Mouse (Mus musculus) Patski (cell line): Measurements from ENCODE around the gene Il17rd. TPM values are rescaled to one million over a fixed set of nuclear protein-coding genes. Genes with fewer than 3 reads are reported as not detected.

Experiments used
- ATAC-seq: fragments of 100-300 bp; one replicate; pipeline ENCODE4 v1.8.0; 2021
- CTCF ChIA-PET: fragments of 350-600 bp; sonication (Branson Sonifier 250); formaldehyde crosslinking; loops from one replicate; lab custom pipeline; 2022; ENCODE audit warnings: inconsistent platforms; lab: Charles Lee
- POLR2A ChIA-PET: fragments of 350-600 bp; sonication (Branson Sonifier 250); formaldehyde crosslinking; loops from one replicate; lab custom pipeline; 2022; ENCODE audit warnings: antibody characterized with exemption, inconsistent platforms; lab: Charles Lee
- DNase-seq: peaks from one replicate; pipeline ENCODE4 v3.0.0-alpha.2; 2011; ENCODE audit warnings: low read depth, low spot score
- H3K27me3 ChIP-seq: fragments of 371-371 bp; one replicate; pipeline ENCODE4 v1.5.1; 2021
- CTCF ChIP-seq: fragments of 100-300 bp; IDR thresholded peaks from one replicate; pipeline ENCODE4 v1.5.1; 2021
- in situ Hi-C: fragments of 300-500 bp; cut with MboI; formaldehyde crosslinking; loops from 3 replicates; pipeline ENCODE4 v1.11.1; 2018; ENCODE audit warnings: low pct_unique_long_range_greater_than_20kb, mixed read lengths
- polyA plus RNA-seq: library from polyadenylated mRNA; unstranded; gene quantifications from one replicate; pipeline ENCODE4 v1.2.3, GENCODE M21; 2021

Gene Il17rd
- polyA plus RNA-seq: 6.8 TPM

- peak; percentile 94 for ATAC-seq
- in situ Hi-C loops: loop anchor here (5.0 kb wide), 1 partner anchor 59 kb away; no protein-coding TSS in a partner anchor
- POLR2A ChIA-PET: no interaction called here
Observed at GRCm38 (mm10) chr14:27038783-27039182, at the start of gene Il17rd. Il17rd (plus strand) TSS chr14:27038941.

DNA sequence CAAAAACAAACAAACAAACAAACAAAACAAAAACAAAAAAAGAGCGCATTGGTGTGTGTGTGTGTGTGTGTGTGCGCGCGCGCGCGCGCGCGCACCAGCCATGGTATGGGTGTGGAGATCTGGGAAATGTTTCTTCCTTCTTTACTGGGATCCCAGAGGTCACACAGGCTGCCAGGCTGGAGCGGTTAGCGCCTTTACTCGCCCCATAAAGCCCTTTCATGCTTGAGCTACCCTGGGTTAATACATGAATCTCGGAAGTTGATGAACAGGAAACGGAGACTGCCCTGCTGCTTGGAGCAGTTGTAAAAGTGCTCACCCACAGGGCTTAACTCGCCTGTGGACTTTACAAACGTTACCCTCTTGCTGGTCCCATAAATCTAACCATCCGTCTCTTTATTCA lies 47.1 kb upstream of the Il17rd start:
- DNase-seq: no peak
- POLR2A ChIA-PET: interaction anchor here (0.6 kb wide), 1 partner anchor 389 kb away, joined by 3 read pairs; no protein-coding TSS in a partner anchor
- peaks cover under 1% of the 10 kb centered on the region for H3K27me3 ChIP-seq
- CTCF ChIA-PET: no interaction called here
- in situ Hi-C loops: no loop called here
- TF ChIP-seq CTCF: no peak
- ATAC-seq: no peak

More at GRCm38 (mm10) chr14:27038783-27039182, at the start of gene Il17rd:
- TF ChIP-seq CTCF: no peak
- CTCF ChIA-PET: interaction anchor here (1.4 to 1.8 kb wide), 3 partner anchors 15 to 62 kb away, joined by 3 to 6 read pairs (median 4); no protein-coding TSS in a partner anchor
- no peak for DNase-seq
- H3K27me3 ChIP-seq: no peaks in the 10 kb centered on the region

GRCm38 (mm10) chr14:26993427-26993826 lies 45.3 kb upstream of the Il17rd start:
- in situ Hi-C loops: no loop called here
- H3K27me3 ChIP-seq: peaks cover 3% of the 10 kb centered on the region
- no peak for TF ChIP-seq CTCF
- CTCF ChIA-PET: interaction anchor here (1.0 kb wide), 1 partner anchor 36 kb away, joined by 3 read pairs; no protein-coding TSS in a partner anchor
- DNase-seq: no peak
- POLR2A ChIA-PET: no interaction called here
- no peak for ATAC-seq

DNA sequence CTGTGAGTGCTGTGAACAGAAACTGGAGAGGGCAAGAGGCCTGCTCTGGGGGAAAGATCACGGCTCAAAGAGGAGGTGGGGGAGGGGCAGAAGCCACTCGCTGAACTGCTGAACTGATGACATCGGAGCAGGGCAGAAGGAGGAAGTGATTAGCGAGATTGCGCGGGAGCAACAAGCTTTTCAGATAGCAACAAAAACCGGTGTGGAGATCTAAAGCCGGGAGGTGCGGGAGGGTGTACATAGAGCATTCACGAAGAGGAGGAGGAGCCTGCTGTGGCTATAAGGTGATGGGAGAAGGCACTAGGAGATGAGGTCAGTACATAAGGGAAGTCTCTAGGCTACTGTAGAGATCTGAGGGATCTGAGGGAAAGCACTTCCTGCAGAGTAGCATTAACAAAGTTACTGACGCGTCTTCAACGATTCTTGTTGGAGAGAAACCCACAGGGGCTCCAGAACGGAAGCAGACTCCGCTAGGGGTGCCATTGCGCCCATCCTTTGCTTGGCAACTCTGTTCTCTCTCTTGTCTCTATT lies 44.5 kb upstream of the Il17rd start, which contains the start of gene Hesx1:
Hesx1 (plus strand) TSS at position 206 of the 531 bp plus-strand sequence.
- peaks cover 3% of the 10 kb centered on the region for H3K27me3 ChIP-seq
- in situ Hi-C loops: no loop called here
- ChIA-PET CTCF (interaction anchor here (1.0 kb wide), 1 partner anchor 35 kb away, joined by 3 read pairs; no protein-coding TSS in a partner anchor), POLR2A (no interaction called here)
- TF ChIP-seq CTCF: no peak
- no peak for ATAC-seq
- DNase-seq: no peak

DNA sequence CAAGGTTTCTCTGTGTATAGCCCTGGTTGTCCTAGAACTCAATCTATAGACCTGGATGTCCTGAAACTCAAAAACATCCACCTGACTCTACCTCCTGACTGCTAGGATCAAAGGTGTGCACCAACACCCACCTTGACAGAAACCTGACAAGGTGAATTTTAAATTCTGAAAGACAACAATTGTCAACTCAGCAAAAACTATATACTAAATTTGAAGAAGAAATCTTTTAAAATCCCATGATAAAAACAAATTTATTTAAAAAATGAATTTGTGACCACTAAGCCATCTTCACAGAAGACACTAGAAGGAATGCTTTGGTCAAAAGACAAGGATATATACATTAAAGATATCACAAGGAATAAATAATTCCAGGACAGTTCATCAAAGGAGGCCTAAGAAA lies 42.5 kb upstream of the Il17rd start:
- CTCF ChIA-PET: no interaction called here
- no peak for TF ChIP-seq CTCF
- in situ Hi-C loops: no loop called here

GRCm38 (mm10) chr14:27000386-27000785 lies 38.4 kb upstream of the Il17rd start:
- TF ChIP-seq CTCF: no peak
- POLR2A ChIA-PET: no interaction called here

More for the DNA sequence above, 42.5 kb upstream of the Il17rd start:
- POLR2A ChIA-PET: no interaction called here
- DNase-seq (no peak), ATAC-seq (no peak)
- peaks cover 11% of the 10 kb centered on the region for H3K27me3 ChIP-seq

DNA sequence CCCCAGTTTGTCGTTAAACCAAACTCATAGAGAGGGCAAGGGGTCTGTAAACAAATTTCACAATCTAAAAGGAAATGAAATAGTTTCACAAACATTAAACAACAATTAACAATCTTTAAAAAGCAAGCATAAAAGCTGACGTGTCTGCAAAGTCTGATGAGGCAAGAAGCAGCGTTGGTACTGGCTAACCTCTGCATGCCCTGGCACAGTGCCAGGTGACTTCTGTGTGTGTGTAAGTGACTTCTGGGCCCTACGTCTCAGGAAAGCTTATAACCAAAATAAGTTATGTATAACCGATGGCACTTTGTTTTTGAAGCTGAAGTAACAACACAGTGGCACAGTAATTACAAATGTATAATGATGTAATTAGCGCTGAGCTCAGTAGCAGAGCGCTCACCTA lies 33.8 kb upstream of the Il17rd start:
- no peak for TF ChIP-seq CTCF
- DNase-seq: no peak

More at GRCm38 (mm10) chr14:27000386-27000785, 38.4 kb upstream of the Il17rd start:
- DNase-seq: no peak
- H3K27me3 ChIP-seq: peaks cover 21% of the 10 kb centered on the region
- CTCF ChIA-PET: no interaction called here
- no peak for ATAC-seq
- in situ Hi-C loops: no loop called here

GRCm38 (mm10) chr14:27005937-27006336 lies 32.8 kb upstream of the Il17rd start:
- ATAC-seq (no peak), DNase-seq (no peak)
- in situ Hi-C loops: no loop called here
- no peak for TF ChIP-seq CTCF
- ChIA-PET CTCF (interaction anchor here (1.7 kb wide), 1 partner anchor 24 kb away, joined by 8 read pairs; no protein-coding TSS in a partner anchor), POLR2A (no interaction called here)
- H3K27me3 ChIP-seq: peaks cover 10% of the 10 kb centered on the region

More for the DNA sequence above, 33.8 kb upstream of the Il17rd start:
- CTCF ChIA-PET: interaction anchor here (2.1 kb wide), 1 partner anchor 26 kb away, joined by 7 read pairs; no protein-coding TSS in a partner anchor
- in situ Hi-C loops: no loop called here
- peaks cover 12% of the 10 kb centered on the region for H3K27me3 ChIP-seq
- ATAC-seq: no peak
- POLR2A ChIA-PET: interaction anchor here (0.7 kb wide), 1 partner anchor 137 kb away, joined by 3 read pairs; no protein-coding TSS in a partner anchor

GRCm38 (mm10) chr14:27011561-27011960 lies 27.2 kb upstream of the Il17rd start:
- DNase-seq (no peak), ATAC-seq (no peak)
- CTCF ChIA-PET: interaction anchor here (1.7 kb wide), 1 partner anchor 9 kb away, joined by 3 read pairs; no protein-coding TSS in a partner anchor
- POLR2A ChIA-PET: interaction anchor here (0.7 kb wide), 1 partner anchor 10 kb away, joined by 3 read pairs; no protein-coding TSS in a partner anchor
- no peaks in the 10 kb centered on the region for H3K27me3 ChIP-seq
- TF ChIP-seq CTCF: no peak
- in situ Hi-C loops: no loop called here

- ATAC-seq: no peak
- ChIA-PET POLR2A (no interaction called here), CTCF (no interaction called here)
- in situ Hi-C loops: no loop called here
- no peak for TF ChIP-seq CTCF
- H3K27me3 ChIP-seq: no peaks in the 10 kb centered on the region
- no peak for DNase-seq
Observed at GRCm38 (mm10) chr14:27013658-27014057, 25.1 kb upstream of the Il17rd start.

DNA sequence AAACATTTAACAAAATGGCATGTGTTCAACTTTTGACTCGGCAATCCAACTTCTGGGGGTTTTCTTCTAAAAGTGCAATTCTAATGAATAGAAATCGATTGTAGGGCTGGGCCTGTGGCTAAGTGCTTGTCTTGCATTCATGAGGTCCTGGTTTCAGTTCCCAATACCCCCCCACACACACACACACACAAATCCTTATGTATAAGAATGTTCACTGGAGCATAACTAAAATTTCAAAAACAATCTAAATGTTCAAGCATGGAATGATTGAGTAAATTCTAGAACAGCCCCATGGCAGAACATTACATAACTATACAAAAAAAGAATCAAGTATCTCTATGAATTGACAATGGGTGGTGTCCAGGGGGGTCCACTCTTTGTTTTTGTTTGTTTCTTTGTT lies 20.8 kb upstream of the Il17rd start:
- no peaks in the 10 kb centered on the region for H3K27me3 ChIP-seq
- ATAC-seq (no peak), DNase-seq (no peak)
- in situ Hi-C loops: no loop called here
- no peak for TF ChIP-seq CTCF
- ChIA-PET CTCF (no interaction called here), POLR2A (no interaction called here)
